Mouse (Mus musculus) midbrain, embryonic 12.5 days (tissue): ENCODE measurements around the gene Agps. TPM values are rescaled to one million over a fixed set of nuclear protein-coding genes. Genes with fewer than 3 reads are reported as not detected.
"Not testable (repeated sequence)": the region's sequence is repeated elsewhere in the genome, so short reads cannot be mapped to it uniquely, and the experiment has no call there.

ENCODE experiments used
- ATAC-seq: fragments of 200-750 bp; cut with Nextera tagmentation; 2 replicates; pipeline ENCODE4 v1.8.0; 2017; ENCODE audit warnings: low read depth, moderate TSS enrichment, moderate library complexity; ENCODE audit not compliant: low FRiP score
- H3K27ac ChIP-seq: fragments of 300-500 bp; sonication (generic); replicated peaks from 2 replicates; pipeline ENCODE4 v1.5.1; 2016; ENCODE audit warnings: mild to moderate bottlenecking
- H3K27me3 ChIP-seq: fragments of 300-500 bp; sonication (generic); 2 replicates; pipeline ENCODE4 v1.6.1; 2016; ENCODE audit warnings: mild to moderate bottlenecking
- H3K36me3 ChIP-seq: fragments of 300-500 bp; sonication (generic); 2 replicates; pipeline ENCODE4 v1.6.1; 2016
- H3K4me1 ChIP-seq: fragments of 300-500 bp; sonication (generic); 2 replicates; pipeline ENCODE4 v1.6.1; 2016
- H3K4me2 ChIP-seq: fragments of 300-500 bp; sonication (generic); replicated peaks from 2 replicates; pipeline ENCODE4 v1.6.1; 2016; ENCODE audit warnings: mild to moderate bottlenecking, moderate library complexity
- H3K4me3 ChIP-seq: fragments of 300-500 bp; sonication (generic); 2 replicates; pipeline ENCODE4 v1.5.1; 2016; ENCODE audit warnings: mild to moderate bottlenecking
- H3K9ac ChIP-seq: fragments of 300-500 bp; sonication (generic); replicated peaks from 2 replicates; pipeline ENCODE4 v1.6.1; 2016; ENCODE audit warnings: mild to moderate bottlenecking, moderate library complexity
- H3K9me3 ChIP-seq: fragments of 300-500 bp; sonication (generic); 2 replicates; pipeline ENCODE4 v1.6.1; 2016; ENCODE audit warnings: mild to moderate bottlenecking
- WGBS: fragments of 180-500 bp; shearing (Covaris S2); methylation state at CpG from one replicate; pipeline ENCODE4 v1.1.7; 2016; 5-methylcytosine and 5-hydroxymethylcytosine counted together
- polyA plus RNA-seq: library from polyadenylated mRNA; unstranded; fragments of >200 nt; fragmentation: Nextera tagmentation; extraction: Ambion mirVana; gene quantifications from 2 replicates; pipeline ENCODE4 v1.2.1, GENCODE M21; 2016

The Agps gene
- polyA plus RNA-seq, 1 experiment from 2014 or later: 52.9 TPM

DNA sequence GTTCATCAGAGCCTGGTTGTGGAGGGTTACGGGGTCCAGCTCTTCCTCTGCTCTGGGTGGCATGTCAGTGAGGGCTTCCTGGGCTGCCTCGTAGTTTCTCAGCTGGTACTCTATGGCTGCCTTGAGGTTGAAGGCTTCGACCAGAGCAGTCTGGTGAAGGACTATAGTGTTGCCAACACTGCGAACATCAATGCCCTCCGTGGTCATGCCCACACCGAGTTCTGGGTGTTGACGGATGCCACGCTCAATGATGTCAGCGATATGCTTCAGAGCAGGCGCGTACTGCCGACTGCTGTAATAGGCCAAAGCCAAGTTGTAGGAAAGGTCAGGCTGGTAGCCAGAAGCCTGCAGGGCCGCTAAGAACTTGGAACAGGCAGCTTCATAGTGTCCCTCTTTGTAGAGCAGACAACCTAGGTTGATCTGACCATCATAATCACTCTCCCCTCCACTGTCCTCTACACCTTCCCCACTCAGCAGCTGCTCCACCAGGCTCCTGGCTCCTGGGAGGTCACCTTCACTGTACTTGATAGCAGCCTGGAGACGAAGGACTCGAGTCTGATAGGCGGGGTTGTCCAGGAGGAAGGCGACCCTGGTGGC is 105.6 kb downstream of the Agps start:
- 64% methylated on average over 16 of the region's 17 CpGs for WGBS
- H3K9ac ChIP-seq: peak overlapping the region; percentile 59
- not testable (repeated sequence) for H3K27me3 ChIP-seq, H3K36me3 ChIP-seq, H3K27ac ChIP-seq, H3K9me3 ChIP-seq, ATAC-seq, H3K4me1 ChIP-seq
- H3K4me2 ChIP-seq: peak overlapping the region; percentile 56
- H3K4me3 ChIP-seq: peak overlapping the region; percentile 62

DNA sequence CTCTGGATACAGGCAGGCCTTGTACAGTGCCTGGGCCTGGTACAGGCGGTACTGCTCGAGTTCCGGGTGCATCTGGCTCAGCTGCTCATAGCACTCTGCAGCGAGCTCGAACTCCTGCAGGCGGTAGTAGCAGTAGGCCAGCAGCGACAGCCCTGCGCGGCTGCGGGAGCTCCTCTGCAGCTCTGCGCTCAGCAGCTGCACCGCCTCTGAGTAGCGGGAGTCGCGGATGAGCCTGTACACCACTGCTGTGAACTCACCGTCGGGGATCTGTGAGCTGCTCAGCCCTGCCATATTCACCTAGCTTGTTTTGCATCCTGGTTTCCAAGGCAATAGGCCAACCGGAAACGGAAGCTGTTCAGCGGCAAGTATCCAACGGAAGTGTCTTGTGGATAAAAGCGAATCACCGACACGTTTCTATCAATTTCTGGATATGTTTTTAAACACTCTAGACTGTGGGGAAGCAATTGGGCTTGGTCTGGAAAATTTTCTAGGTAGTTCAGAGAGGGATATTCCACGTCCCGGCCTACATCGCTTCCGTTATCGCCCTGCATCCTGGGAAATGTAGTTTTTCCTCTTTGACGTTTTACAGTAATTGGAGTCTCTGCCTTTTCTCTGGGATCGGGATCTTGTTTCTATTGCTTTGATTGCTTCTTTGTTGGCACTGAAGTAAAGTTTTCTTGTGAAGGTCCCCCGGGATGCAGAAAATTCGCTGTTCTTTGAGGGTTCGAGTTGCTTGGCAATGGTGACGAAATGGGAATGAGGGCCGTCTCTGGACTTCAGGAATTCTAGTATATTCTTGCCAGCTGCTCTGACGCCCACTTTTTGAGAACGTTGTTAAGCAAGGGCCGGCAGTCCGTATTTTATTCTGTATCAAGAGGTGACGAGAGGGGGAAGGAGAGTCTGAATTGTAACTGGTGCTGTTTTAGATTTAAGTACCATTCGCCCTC is 106.4 kb downstream of the Agps start, which contains the start of gene Ttc30b:
Ttc30b (minus strand) TSS at position 469 of the 947 bp plus-strand sequence.
- peak; percentile 87 for ATAC-seq
- Histone ChIP-seq H3K9ac (peak within 1 kb of the TSS; percentile 59), H3K27me3 (no peaks in the 10 kb centered on the region), H3K36me3 (no peaks in the 10 kb centered on the region), H3K27ac (peak within 1 kb of the TSS; percentile 76), H3K9me3 (no peaks in the 10 kb centered on the region), H3K4me2 (peak within 1 kb of the TSS; percentile 56), H3K4me3 (peak within 1 kb of the TSS; percentile 62), H3K4me1 (peaks cover 7% of the 10 kb centered on the region; the same call in 1 of the 2 replicates)
- 4% methylated on average over 42 of the region's 42 CpGs for WGBS

DNA sequence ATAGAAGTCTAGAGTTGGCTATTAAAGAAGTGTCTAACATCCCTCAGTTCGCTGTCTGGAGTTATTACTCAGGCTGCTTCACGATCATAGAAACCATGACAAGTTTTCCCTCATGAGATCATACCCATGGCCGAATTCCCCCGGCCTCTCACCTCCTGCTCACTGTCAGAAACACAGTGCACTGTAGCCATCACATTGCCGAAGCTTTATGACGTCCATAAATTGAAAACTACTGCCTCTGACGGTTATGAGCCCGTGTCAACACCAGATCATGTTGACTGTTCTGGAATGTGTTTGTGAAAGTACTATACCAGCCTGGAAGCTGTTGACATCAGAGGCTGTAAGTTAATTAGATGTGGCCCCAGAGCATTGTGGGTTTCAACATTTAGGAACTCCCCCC is 118.7 kb downstream of the Agps start:
- Histone ChIP-seq H3K27ac (no peak overlapping the region), H3K4me3 (no peak overlapping the region), H3K9me3 (no peaks in the 10 kb centered on the region), H3K9ac (no peak overlapping the region), H3K36me3 (no peaks in the 10 kb centered on the region), H3K4me2 (no peak overlapping the region), H3K27me3 (no peaks in the 10 kb centered on the region), H3K4me1 (no peaks in the 10 kb centered on the region)
- ATAC-seq: no peak
- WGBS: 92% methylated on average over 8 of the region's 8 CpGs

- ATAC-seq: no peak
- H3K27me3 ChIP-seq: no peaks in the 10 kb centered on the region
- no peak overlapping the region for H3K9ac ChIP-seq
- no peaks in the 10 kb centered on the region for H3K36me3 ChIP-seq
- no peak overlapping the region for H3K4me2 ChIP-seq
- no peak overlapping the region for H3K27ac ChIP-seq
- H3K9me3 ChIP-seq: no peaks in the 10 kb centered on the region
- H3K4me1 ChIP-seq: no peaks in the 10 kb centered on the region
- no peak overlapping the region for H3K4me3 ChIP-seq
- 93% methylated on average over 5 of the region's 5 CpGs for WGBS
Observed at GRCm38 (mm10) chr2:75953320-75953719, 121.3 kb downstream of the Agps start.

DNA sequence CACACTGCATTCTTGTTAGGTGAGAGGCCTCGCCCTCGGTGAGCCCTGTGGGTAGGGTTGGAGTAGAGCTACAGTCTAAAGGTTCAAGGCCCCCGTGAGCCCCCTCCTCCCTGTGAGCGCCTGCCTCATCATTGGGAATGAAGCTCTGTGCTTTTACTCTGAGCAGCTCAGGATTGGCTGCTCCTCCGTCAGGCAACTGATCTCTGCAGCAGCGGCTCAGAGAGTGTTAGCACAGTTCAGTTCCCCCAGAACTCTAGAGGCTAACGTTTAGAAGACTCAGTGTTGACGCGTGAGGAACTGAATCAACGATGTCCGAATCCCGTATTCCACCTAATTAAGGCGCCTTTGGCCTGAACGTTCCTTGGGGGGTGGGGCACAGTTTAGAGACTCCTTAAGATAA is 123.7 kb downstream of the Agps start:
- 47% methylated on average over 14 of the region's 14 CpGs for WGBS
- no peak for ATAC-seq
- peaks cover 19% of the 10 kb centered on the region for H3K4me1 ChIP-seq

DNA sequence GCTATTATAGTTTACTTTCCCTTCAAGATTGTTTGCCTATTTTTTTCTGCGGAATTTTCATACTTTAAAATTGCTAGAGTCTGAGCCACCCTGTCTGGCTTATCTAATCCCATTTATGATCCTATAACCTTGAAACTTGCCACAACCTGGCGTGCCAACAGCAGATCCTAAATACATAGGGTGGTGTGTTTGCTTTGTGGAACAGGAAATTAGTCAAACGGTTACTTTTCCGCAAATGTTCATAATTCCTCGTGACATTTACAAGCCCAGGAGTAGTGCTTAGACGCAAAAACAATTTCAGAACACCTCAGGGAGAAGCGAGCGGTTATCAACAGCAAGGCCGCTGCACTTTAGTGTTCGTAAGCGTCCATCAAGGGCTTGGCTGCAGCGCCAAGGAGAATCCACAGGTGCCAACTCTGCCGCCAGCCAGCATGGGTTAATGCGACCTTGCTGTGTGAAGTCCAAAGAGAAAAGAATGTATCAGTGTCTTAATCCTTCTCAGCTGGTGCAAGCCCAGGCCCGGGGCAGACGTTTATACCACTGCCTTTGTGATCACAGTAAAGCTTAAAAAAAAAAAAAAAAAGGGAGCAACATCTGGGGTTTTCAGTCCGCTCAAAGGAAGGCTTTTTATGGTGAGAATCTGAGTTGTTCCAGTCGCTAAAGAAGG is 127.3 kb downstream of the Agps start:
- 23% methylated on average over 18 of the region's 18 CpGs for WGBS
- Histone ChIP-seq H3K9ac (no peak overlapping the region), H3K4me3 (0 out of 2 replicates have a peak overlapping the region, but pooled peaks have one; percentile 16), H3K4me1 (peaks cover 33% of the 10 kb centered on the region), H3K27me3 (no peaks in the 10 kb centered on the region), H3K36me3 (no peaks in the 10 kb centered on the region), H3K9me3 (no peaks in the 10 kb centered on the region), H3K27ac (peak overlapping the region; percentile 57), H3K4me2 (peak overlapping the region; percentile 39)
- ATAC-seq: peak; percentile 73; the same call in 1 of the 2 replicates

More for the DNA sequence above, 123.7 kb downstream of the Agps start:
- Histone ChIP-seq H3K27me3 (no peaks in the 10 kb centered on the region), H3K36me3 (no peaks in the 10 kb centered on the region), H3K27ac (no peak overlapping the region), H3K4me2 (no peak overlapping the region), H3K4me3 (no peak overlapping the region), H3K9ac (no peak overlapping the region), H3K9me3 (no peaks in the 10 kb centered on the region)

GRCm38 (mm10) chr2:75959850-75960365 is 127.9 kb downstream of the Agps start:
- Histone ChIP-seq H3K4me3 (0 out of 2 replicates have a peak overlapping the region, but pooled peaks have one; percentile 16), H3K4me1 (peaks cover 39% of the 10 kb centered on the region), H3K36me3 (no peaks in the 10 kb centered on the region), H3K27me3 (no peaks in the 10 kb centered on the region), H3K4me2 (peak overlapping the region; percentile 39), H3K27ac (peak overlapping the region; percentile 57), H3K9me3 (no peaks in the 10 kb centered on the region), H3K9ac (no peak overlapping the region)
- peak; percentile 64 for ATAC-seq
- 8% methylated on average over 15 of the region's 15 CpGs for WGBS

- Histone ChIP-seq H3K27me3 (no peaks in the 10 kb centered on the region), H3K9ac (no peak overlapping the region), H3K36me3 (no peaks in the 10 kb centered on the region), H3K4me3 (no peak overlapping the region), H3K9me3 (no peaks in the 10 kb centered on the region), H3K27ac (peak overlapping the region; percentile 57), H3K4me1 (peaks cover 41% of the 10 kb centered on the region), H3K4me2 (peak overlapping the region; percentile 39)
- 50% methylated on average over 15 of the region's 15 CpGs for WGBS
- no peak for ATAC-seq
Observed at GRCm38 (mm10) chr2:75960366-75961330, 128.7 kb downstream of the Agps start.

DNA sequence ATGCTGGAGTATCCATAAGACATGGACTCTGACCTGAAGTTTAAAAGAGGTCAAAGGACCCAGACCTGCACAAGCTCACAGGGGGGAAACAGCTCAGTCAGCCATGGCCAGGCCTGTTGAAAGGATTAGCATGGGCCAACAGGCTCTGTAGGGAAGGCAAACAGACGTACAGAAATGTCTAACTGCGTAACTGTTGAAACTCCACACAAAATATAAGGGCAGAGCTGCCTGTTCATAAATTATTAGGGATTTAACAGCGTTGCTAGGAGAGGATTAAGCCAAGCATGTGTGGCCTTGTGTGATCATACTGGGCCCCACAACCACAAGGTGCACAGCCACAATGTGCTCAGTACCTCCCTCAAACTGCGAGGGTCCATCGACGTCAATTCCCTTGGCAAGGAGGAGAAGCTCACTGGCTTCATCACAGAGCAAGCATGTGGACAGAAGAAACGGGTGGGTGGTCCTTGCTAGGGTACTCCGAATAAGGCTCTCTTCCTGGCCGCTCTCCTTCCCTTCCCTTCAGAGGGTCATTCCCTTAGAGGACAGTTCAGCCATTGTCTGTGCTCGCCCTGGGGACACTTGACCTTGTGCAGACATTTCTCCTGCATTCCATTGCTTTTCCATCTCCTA is 131.3 kb downstream of the Agps start:
- Histone ChIP-seq H3K4me3 (no peak overlapping the region), H3K9ac (no peak overlapping the region), H3K27me3 (no peaks in the 10 kb centered on the region), H3K4me1 (peaks cover 41% of the 10 kb centered on the region), H3K9me3 (no peaks in the 10 kb centered on the region), H3K4me2 (no peak overlapping the region), H3K36me3 (no peaks in the 10 kb centered on the region), H3K27ac (no peak overlapping the region)
- WGBS: 30% methylated on average over 10 of the region's 10 CpGs
- no peak for ATAC-seq

- Histone ChIP-seq H3K27me3 (no peaks in the 10 kb centered on the region), H3K4me1 (peaks cover 39% of the 10 kb centered on the region), H3K4me2 (0 out of 2 replicates have a peak overlapping the region, but pooled peaks have one; percentile 29), H3K9me3 (no peaks in the 10 kb centered on the region), H3K4me3 (no peak overlapping the region), H3K9ac (no peak overlapping the region), H3K27ac (no peak overlapping the region), H3K36me3 (no peaks in the 10 kb centered on the region)
- no peak for ATAC-seq
- WGBS: 73% methylated on average over 5 of the region's 5 CpGs
Observed at GRCm38 (mm10) chr2:75964051-75964450, 132.1 kb downstream of the Agps start.
